Mouse (Mus musculus) right cerebral cortex, postnatal 10 days (tissue): ENCODE data around the gene Mfap2.

Source experiments
- DNase-seq, 2 experiments: peaks; one replicate each; pipeline ENCODE4 v3.0.0; 2021; ENCODE audit warnings: low spot score in 2 of 2

The Mfap2 gene

DNA sequence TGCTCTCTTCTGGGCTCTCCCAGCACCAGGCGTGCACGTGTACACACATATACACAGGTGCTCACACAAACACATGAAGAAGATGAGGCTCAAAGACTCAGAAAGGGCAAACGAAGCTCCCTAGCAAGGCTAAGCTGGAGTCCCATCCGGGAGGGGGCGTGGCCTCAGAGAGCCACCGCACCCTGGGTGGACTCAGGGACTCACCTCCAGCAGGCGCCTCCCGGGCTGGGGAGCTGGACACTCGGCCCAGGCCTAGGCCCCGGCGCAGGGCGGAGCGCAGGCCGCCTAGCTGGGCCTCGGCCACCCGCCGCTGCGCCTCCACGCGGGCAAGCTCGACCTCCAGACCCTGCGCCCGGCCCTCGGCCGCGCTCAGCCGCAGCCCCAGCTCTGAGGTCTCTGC lies 14.8 kb downstream of the Mfap2 start:
- DNase-seq, result no peak

DNA sequence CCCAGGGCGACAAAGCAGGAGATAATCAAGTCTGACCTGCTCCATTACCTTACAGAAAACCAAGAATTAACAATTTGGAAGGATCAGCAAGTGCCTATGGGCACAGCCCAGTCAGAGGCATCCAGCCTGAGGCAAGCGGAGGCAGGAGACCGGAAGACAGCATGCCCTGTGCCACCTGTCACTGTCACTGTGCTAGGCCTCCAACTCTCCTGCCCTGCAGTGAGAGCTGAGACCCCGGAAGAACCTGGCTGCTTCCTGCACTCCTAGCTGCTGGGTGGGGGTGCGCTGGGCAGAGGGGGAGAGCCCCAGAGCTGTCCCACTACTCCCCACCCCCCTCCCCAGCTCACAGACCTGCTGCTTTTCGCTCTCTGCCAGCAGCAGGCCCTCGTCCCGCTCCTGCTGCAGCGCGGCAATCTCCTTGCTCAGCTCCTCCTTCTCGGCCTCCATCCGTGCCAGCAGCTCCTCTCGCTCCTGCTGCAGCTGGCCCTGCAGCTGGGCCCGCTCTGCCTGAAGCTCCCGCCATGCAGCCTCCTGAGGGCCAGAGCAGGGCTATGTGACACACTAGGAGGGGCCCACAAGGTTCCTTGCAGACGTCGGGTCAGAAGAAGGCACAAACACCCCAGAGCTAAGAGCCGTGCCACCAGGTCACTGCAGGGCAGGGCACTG lies 20.5 kb downstream of the Mfap2 start:
- no peak for DNase-seq

DNA sequence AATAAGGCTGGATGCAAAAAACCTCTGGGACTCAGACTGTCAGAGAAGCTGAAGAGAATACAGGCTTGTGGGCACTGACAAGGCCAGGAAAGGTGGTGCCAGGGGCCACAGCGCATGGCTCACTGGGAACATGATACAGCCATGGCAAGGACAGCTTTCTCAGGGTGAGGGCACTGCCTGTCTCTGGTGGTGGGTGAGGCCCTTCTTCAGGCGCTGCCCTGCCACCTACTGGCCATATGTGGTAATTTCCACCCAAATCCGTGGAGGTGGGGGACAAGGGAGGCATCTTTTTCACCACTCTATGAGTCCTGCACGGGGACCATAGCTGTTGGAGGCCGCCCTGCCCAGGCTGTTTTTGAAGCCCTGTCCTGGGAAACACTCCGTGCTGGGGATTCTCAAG lies 21.5 kb downstream of the Mfap2 start:
- DNase-seq, result peak; percentile 77 to 86

DNA sequence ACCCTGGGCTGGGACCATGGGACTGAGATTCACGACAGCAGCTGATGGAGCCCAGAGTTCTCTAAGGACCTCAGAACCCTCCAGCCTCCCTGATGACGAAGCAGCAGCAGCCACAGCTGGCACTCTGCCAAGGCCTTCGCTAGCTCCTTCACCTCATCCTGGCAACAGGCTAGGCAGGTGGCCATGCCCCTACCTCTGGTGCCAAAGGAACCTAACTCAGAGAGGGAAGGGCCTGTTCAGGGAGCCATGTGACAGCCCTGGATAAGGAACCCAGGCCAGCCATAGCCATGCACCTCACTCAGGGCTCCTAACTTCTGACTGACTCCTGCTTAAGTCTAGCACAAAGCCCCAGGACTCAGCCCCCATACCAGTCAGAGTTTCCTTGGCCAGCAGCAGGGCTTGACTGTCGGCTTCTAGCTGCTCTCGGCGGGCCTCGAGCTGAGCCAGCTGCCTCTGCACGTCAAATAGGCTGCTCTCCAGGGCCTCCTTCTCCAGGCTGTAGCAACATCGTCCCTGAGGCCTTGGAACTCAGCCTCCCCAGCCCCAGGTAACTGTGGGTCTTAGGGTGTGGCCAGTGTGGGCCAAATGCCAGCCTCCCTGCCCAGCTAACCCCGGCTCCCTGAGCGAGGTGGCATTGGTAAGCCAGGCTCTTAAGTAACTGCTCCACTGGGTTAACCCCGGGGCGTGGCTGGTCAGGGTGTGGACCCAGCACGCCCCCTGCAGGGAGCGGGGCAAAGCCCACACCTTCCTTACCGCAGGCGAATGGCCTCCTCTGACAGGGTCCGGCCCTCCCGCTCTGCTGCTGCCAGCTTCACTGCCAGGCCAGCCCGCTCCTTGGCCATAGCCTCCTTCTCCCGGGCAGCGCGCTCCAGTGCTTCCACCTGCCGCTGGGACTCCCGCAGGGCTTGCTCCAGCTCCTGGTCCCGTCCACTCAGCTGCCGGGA lies 23.7 kb downstream of the Mfap2 start:
- DNase-seq, result no peak

DNA sequence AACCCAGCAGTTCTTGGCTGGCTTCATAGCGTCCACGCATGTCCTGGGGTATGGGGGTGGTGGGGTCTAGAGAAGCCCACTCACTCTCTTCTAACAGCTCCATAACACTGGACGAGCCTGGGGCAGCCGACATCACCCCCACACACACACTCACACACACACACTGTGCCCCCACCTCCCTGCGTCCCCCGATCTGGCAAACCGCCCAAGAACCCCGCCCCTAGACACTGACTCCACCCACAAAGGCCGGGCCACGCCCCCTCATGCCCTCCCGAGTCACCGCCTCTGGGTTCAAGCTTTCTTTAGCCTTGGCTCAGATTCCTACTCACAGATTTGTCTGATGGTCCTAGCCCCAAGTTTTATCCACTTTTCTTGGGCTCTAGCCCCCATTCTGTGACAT lies 30.9 kb downstream of the Mfap2 start:
- no peak for DNase-seq

DNA sequence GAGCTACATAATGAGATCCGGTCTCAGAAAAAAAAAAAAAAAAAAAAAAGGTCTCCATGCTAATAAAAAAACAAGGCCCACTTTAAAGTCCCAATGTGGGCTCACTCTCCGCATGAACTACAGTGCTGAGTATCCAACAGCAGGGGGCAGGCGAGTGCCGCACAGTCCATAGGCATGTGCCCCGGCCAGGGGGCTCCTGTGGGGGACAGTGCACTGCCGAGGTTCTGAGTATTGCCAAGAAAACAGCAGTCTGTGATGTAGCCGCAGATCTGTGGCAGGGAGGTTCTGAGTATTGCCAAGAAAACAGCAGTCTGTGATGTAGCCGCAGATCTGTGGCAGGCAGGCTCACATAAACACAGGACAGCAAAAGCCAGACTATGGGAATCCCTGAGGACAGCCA lies 34.6 kb downstream of the Mfap2 start:
- peak in 1 of 2 experiments; percentile 80 for DNase-seq

DNA sequence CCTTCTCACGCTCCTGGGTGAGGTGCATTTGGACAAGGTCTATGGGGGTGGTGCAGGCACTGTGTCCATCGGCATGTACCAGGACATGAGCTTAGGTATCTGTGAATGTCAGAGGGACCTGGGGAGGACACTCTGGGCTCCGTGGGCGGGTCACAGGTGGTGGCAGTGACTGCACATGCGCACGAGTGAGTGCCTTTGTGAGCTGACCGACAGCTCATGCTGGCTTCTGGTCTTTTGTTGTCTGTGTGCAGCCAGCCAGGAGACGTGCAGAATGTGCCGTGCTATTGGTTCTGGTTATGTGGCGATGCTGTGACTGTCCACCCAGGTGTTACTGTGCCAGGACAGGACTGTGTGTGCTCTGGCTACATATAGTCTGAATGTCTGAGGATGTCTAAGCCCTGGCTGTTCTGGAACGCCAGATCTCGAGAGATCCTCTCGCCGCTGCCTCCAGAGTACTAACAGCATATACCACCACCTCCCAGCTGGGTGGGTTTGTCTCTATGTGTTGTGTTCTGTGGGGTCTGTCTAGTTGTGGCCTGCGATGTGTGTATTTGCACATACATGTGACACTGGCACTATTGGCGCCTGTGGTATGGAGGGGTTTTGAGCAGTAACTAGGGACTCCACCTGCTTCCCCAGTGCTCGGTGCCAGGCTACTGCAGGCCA lies 38.7 kb downstream of the Mfap2 start:
- no peak for DNase-seq

DNA sequence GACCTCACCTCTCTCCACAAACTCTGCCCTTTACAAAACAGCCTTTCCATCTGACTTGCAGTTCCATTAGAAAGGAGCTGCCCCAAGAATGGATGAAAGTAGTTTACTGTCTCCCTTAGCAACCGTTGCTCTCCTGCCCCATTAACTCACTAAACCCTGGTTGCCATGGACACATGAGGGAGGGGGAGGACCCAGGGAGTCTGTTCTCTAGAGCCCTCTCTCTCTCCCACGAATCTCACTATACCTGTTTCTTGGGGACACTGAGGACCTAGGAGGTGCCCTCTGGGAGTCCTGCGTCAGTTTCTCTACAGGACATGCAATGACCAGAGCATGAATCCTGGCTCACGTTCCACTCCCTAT lies 39.2 kb downstream of the Mfap2 start:
- peak; percentile 82 to 89 for DNase-seq

DNA sequence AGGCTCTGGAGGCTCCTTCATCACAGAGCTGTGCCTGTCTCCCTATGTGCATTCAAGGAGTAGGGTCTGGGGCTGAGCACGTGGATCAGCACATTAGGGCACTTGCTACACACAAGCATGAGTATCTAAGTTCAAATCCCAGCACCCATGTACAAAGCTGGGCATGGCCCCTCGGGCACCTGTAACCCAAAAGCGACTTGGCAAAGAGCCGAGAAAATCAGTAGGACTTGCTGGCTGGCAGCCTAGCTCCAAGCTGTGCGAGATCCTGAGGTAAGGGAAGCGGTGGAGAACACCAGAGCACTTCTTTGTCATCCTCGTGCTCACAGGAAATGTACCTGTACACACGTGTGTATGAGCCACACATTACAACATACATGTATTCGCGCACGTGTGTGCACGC lies 42.2 kb downstream of the Mfap2 start:
- DNase-seq, result no peak

DNA sequence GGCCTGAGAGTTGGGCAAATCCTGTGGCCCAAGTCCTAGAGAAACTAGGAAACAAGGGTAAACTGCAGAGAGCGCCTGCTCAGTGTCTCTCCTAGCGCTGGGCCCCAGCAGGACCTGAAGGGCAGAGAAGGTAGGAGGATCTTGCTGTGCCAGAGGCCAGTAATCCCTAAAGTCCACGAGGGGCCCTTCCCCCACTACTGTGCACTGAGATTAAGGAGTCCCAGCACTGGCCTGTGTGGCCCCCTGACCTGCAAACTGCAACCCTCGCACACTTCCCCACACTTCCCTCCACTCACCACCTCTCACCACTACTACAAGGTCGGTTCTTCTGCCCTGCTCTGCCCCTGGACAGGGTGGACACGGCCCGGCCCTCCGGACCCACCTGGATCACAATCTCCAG lies 42.9 kb downstream of the Mfap2 start:
- no peak for DNase-seq

DNA sequence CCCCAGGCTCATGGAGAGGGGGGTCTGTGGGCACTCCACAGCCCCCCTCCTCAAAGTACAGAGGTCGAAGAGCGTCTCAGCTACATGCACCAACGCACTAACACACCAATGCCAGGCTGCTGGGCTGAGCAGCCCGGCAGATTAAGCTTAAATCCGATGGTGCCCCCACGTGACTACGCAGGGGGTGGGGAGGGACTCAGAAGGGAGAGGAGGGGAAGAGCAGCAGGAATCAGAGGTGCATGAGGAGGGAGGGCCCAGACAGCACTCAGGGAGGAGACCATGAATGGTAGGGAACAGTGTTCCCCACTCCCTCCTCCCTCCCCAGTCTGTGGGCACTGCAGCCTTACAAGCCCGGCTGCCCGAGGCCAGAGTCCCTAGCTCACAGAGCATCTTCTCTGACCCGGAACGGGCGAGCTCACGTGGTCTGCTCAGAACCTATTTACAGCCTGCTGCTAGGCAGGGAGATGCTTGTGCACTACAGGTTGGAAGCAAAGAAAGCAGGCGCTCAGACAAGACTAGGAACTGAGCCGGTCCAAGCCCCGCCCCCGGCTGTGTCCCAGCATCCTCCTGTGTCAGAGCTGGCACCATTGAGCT lies 43.4 kb downstream of the Mfap2 start:
- peak; percentile 84 to 91 for DNase-seq

DNA sequence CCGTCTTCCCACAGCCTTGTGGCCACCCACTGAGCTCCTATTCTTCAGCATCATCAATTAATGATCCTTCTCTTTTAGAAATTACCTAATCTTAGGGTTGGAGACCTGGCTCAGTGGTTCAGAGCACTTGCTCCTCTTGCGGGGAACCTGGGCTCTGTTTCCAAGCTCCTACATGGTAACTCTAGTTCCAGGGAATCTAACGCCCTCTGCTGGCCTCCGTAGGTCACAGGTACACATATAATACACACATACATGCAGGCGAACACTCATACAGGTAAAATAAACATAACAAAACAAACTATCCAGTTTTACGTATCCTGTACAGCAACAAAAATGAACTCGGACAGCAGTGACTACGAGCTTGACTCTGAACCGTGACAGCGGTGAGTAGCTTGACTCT lies 46.8 kb downstream of the Mfap2 start:
- no peak for DNase-seq

DNA sequence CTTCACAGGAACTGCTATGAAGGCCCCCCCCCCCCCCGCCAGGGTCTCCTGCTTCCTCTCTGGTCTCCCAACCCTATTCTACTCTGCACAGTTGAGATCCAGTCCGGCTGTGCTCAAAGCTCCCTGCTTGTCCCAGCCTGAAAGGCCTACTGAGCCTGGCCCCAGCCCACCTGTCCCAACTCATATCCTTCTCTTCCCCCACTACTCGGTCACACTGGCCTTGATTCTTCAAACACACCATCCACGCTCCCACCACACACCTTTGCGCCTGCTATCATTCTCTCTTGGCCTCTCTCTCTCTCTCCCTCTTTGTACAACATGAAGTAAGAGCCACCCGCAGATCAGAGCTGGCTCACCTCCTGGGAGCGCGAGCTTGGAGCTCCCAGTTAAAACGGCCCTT lies 48.6 kb downstream of the Mfap2 start:
- no peak for DNase-seq

DNA sequence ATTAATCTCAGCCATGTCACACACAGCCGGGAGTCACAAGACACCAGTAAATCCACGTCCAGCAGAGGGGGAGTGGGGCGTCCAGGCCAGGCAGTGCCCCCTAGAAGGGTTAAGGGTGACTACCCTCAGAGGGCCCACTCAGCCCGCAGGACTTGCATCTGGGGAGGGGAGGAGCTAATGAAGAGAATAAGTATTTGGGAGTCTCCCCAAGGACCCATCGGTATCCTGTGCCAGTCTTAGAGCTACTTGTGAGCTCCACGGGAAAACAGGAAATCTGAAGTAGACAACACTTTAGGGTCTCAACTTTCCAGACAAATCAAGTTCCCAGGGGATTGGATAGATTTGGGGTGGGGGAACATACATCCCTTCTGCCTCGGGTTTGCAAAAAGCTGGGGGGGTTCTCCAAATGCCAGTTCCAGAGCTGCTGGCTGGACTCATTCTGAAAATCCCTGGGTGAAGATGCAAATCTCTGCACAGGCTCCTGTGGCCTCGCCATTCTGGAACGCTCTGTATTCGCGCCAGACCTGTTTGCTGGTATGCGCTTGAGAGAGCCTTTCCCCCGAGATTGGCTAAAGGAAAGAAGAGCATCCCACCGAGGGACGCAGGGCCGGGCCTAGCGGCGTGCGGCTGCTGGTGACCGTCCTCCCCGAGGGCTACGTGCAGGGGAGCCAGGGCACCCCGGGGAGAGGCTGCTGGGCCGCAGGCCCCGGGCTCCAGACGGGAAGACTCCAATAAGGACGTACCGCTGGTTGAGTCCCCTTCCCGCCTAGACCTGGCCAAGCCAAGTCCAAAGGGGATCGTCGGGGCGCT lies 49.6 kb downstream of the Mfap2 start:
- DNase-seq, result no peak

DNA sequence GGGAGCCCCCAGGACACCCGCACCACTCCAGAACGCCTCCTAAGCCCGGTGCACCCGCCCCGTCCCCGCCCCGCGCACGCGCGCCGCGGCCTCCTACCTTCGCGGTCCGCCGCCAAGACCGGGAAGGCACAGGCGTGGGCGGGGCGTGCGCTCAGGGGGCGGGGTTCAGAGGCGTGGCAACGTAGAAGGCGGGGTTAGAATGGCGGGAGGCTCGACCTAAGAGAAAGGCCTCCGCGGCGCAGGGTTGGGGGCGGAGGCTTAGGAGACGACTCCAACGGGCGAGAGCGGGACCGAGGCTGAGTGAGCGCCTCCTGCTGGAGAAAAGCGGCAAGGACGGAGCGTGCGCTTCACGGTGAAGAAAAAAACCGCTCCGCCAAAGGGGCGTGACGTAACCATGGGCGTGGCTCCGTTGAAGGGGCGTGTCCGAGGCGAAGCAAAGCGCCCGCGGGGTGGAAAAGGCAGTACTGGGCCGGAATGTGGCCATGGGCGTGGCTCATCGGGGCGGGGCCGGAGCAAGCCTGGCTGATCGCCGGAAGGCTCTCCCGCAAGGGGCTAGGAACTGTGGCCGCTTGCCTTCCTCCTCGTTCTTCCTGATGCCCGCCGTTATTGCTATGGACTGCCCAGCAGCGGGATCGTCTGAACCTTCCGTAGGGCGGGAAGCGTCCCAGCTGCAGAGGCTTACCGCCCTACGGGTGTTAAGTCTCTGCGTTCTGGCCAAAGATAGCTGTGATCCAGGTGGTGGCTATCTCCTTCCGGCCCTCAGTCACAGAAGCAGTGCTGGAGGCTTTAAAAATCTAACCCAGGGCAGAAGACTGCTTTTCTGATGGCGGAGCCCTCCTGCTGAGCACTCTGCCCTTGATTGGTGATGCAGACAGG lies 50.4 kb downstream of the Mfap2 start, which contains the start of gene Crocc:
TSS of gene Crocc (minus strand) at position 125 of the 876 bp plus-strand sequence.
- DNase-seq, result peak; percentile 98 to 99

DNA sequence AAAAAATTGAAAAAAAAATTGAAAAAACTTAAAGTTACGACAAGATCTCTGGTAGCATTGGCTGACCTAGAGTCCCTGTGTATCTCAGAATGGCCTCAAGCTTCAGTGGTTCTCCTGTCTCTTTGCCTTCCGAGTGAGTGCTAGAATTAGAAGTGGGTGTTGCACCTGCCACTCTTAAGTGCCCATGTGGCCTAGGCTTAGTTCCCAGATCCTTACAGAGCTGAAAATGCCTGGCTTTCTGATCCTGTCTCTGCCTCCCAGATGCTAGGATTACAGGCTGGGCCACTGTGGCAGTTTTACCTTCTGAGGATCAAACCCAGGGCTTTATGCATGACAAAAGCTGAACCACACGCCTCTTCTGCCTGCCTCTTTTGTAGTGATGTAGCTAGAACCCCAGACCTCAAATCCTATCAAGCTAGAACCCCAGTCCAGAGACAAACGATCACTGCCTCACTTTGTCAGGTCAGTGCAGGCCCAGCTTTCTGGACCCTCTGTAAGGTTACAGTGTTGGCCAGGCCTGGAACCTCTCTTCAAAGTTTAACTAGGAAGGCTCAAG lies 54.0 kb downstream of the Mfap2 start:
- DNase-seq, result no peak

DNA sequence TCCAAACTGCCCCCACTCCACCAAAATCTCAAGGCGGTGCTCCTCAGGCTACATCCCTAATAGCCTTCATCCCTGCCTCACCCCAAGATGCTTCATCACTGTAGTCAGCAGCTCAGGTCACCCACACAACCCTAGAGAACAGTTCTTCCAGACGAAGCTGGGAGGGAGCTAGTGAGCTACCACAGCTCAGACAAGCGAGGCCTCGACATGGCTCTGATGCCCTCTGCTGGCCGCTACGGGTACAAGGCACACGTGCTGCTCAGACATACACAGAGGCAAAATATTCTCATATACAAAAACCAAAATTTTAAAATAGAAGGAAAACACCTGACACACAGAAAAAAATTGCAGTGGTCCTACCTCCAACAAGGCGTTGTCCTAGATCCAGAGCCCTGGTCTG lies 54.9 kb downstream of the Mfap2 start:
- DNase-seq, result peak; percentile 88 to 89
